Mouse (Mus musculus) Patski (cell line): ENCODE data around the gene Krtap10-4. TPM values are rescaled to one million over a fixed set of nuclear protein-coding genes. Genes with fewer than 3 reads are reported as not detected.
"Not testable (repeated sequence)": the region's sequence is repeated elsewhere in the genome, so short reads cannot be mapped to it uniquely, and the experiment has no call there.

Experiments used
- ATAC-seq: fragments of 100-300 bp; one replicate; pipeline ENCODE4 v1.8.0; 2021
- CTCF ChIA-PET: fragments of 350-600 bp; sonication (Branson Sonifier 250); formaldehyde crosslinking; loops from one replicate; lab custom pipeline; 2022; ENCODE audit warnings: inconsistent platforms; lab: Charles Lee
- POLR2A ChIA-PET: fragments of 350-600 bp; sonication (Branson Sonifier 250); formaldehyde crosslinking; loops from one replicate; lab custom pipeline; 2022; ENCODE audit warnings: antibody characterized with exemption, inconsistent platforms; lab: Charles Lee
- DNase-seq: peaks from one replicate; pipeline ENCODE4 v3.0.0-alpha.2; 2011; ENCODE audit warnings: low read depth, low spot score
- H3K27me3 ChIP-seq: fragments of 371-371 bp; one replicate; pipeline ENCODE4 v1.5.1; 2021
- CTCF ChIP-seq: fragments of 100-300 bp; IDR thresholded peaks from one replicate; pipeline ENCODE4 v1.5.1; 2021
- in situ Hi-C: fragments of 300-500 bp; cut with MboI; formaldehyde crosslinking; loops from 3 replicates; pipeline ENCODE4 v1.11.1; 2018; ENCODE audit warnings: low pct_unique_long_range_greater_than_20kb, mixed read lengths
- polyA plus RNA-seq: library from polyadenylated mRNA; unstranded; gene quantifications from one replicate; pipeline ENCODE4 v1.2.3, GENCODE M21; 2021

Gene Krtap10-4
- polyA plus RNA-seq, 1 experiment from 2014 or later = not detected

DNA sequence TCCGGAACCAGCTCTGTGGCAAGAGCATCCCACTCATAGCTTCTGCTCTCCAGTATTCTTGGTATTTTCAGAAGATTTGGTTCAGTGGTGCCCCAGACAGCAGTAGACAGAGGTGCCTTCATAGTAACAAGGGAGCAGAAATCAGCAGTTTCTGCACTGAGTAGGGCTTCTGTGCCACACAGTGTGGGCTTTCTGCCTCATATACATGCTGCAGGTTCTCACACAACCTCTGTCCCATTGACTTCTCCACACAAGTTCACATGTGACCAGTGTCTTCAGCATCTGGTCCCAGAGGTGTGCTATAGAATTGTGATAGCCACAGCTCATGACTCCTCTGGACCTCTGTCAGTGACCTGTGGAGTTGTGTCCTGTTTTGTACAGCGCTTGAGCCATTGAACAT is 38.3 kb downstream of the Krtap10-4 start:
- TF ChIP-seq CTCF = no peak
- H3K27me3 ChIP-seq = no peaks in the 10 kb centered on the region

GRCm38 (mm10) chr10:77787876-77788275 is 39.0 kb downstream of the Krtap10-4 start, which contains the start of gene Gm7137:
Gm7137 (minus strand) TSS chr10:77788200.
- POLR2A ChIA-PET, in situ Hi-C loops, DNase-seq, ATAC-seq, H3K27me3 ChIP-seq, CTCF ChIA-PET: not testable (repeated sequence)

More for the DNA sequence above, 38.3 kb downstream of the Krtap10-4 start:
- ChIA-PET POLR2A (no interaction called here), CTCF (no interaction called here)
- ATAC-seq (no peak), DNase-seq (no peak)
- in situ Hi-C loops = no loop called here

DNA sequence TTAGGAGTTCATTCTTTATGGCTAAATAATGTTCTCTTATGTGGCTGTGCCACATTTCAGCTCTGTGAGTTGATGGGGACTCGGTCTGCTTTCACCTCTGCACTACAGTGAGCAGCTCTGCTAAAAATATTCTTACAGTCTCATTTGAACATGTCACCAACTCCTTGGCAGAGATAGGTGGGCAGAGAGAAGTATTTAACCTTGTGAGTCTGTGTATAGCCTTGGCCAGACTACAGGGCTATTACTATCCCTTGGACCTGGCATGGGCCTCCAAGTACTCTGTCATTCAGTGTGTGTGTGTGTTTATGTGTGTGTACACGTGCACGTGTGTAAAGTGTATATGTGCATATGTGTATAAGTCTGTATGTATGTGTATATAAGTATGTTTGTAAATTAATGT is 43.5 kb downstream of the Krtap10-4 start:
- DNase-seq, ATAC-seq, CTCF ChIA-PET, in situ Hi-C loops, POLR2A ChIA-PET, H3K27me3 ChIP-seq: not testable (repeated sequence)

GRCm38 (mm10) chr10:77782442-77782841 is 44.5 kb downstream of the Krtap10-4 start, which contains the start of gene Gm3250:
Gm3250 (minus strand) TSS chr10:77782542.
- ATAC-seq, CTCF ChIA-PET, DNase-seq, in situ Hi-C loops, POLR2A ChIA-PET, H3K27me3 ChIP-seq: not testable (repeated sequence)

DNA sequence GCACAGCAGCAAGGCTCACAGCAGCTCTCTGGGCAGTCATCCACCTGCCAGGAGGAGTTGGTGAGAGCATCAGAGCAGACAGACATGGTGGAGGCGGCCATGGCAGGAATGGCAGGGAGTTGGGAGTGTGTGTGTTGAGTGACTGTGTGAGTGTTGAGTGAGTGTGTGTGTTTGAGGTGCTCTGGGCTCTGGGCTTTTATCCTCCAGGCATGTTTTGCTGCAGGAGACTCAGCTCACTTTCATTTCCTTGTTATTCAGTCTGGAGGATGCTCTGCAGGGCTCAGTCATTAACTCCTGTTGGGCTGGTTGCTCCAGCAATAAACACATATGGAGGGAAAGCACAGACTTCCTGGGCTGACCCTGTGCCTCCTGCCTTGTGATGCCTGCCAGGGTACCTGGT is 50.1 kb downstream of the Krtap10-4 start, which contains the start of gene Gm7138:
Gm7138 (minus strand) TSS at position 101 of the 400 bp plus-strand sequence.
- H3K27me3 ChIP-seq, POLR2A ChIA-PET, DNase-seq, ATAC-seq, in situ Hi-C loops, CTCF ChIA-PET: not testable (repeated sequence)

Other genes with a start within 250 kb of the Krtap10-4 start
- gene Pttg1ip, start 245.4 kb downstream of the Krtap10-4 start, polyA plus RNA-seq = 339 TPM
- gene Sumo3, start 221.0 kb downstream of the Krtap10-4 start, polyA plus RNA-seq = 235 TPM
- gene Gm49325, start 220.9 kb downstream of the Krtap10-4 start, polyA plus RNA-seq = 5.5 TPM
- 67.6 TPM for gene Ube2g2, start 204.8 kb downstream of the Krtap10-4 start, polyA plus RNA-seq
- not detected for gene Tspear, start 140.5 kb downstream of the Krtap10-4 start, polyA plus RNA-seq
- gene Gm19402, start 136.3 kb downstream of the Krtap10-4 start, polyA plus RNA-seq = not detected
- not detected for gene Gm9508, start 129.9 kb downstream of the Krtap10-4 start, polyA plus RNA-seq
- not detected for gene Gm10272, start 120.5 kb downstream of the Krtap10-4 start, polyA plus RNA-seq
- gene Gm10024, start 115.6 kb downstream of the Krtap10-4 start, polyA plus RNA-seq = not detected
- not detected for gene Gm10142, start 111.3 kb downstream of the Krtap10-4 start, polyA plus RNA-seq
- not detected for gene Krtap12-1, start 106.5 kb downstream of the Krtap10-4 start, polyA plus RNA-seq
- not detected for gene Gm10100, start 100.6 kb downstream of the Krtap10-4 start, polyA plus RNA-seq
- gene Gm18596, start 84.5 kb downstream of the Krtap10-4 start, polyA plus RNA-seq = not detected
- not detected for gene Gm9736, start 75.7 kb downstream of the Krtap10-4 start, polyA plus RNA-seq
- gene Gm3233, start 67.4 kb downstream of the Krtap10-4 start, polyA plus RNA-seq = not detected
- not detected for gene Gm3238, start 55.8 kb downstream of the Krtap10-4 start, polyA plus RNA-seq
- gene Gm7138, start 50.2 kb downstream of the Krtap10-4 start, polyA plus RNA-seq = not detected
- gene Gm3250, start 44.6 kb downstream of the Krtap10-4 start, polyA plus RNA-seq = not detected
- gene Gm7137, start 38.9 kb downstream of the Krtap10-4 start, polyA plus RNA-seq = not detected
- gene Gm9639, start 32.0 kb downstream of the Krtap10-4 start, polyA plus RNA-seq = not detected
- gene Gm19668, start 28.0 kb downstream of the Krtap10-4 start, polyA plus RNA-seq = not detected
- gene Gm9507, start 15.3 kb downstream of the Krtap10-4 start, polyA plus RNA-seq = not detected
- not detected for gene Gm2696, start 12.4 kb downstream of the Krtap10-4 start, polyA plus RNA-seq
- not detected for gene Krtap10-10, start 8.9 kb upstream of the Krtap10-4 start, polyA plus RNA-seq
- gene Gm36176, start 19.7 kb upstream of the Krtap10-4 start, polyA plus RNA-seq = not detected
- not detected for gene Gm10318, start 25.8 kb upstream of the Krtap10-4 start, polyA plus RNA-seq
- gene Gm3285, start 34.9 kb upstream of the Krtap10-4 start, polyA plus RNA-seq = not detected
- 0.01 TPM for gene Lrrc3, start 75.4 kb upstream of the Krtap10-4 start, polyA plus RNA-seq
- 0.21 TPM for gene Trpm2, start 143.5 kb upstream of the Krtap10-4 start, polyA plus RNA-seq
- 38.5 TPM for gene 1810043G02Rik, start 151.4 kb upstream of the Krtap10-4 start, polyA plus RNA-seq
- 131 TPM for gene Pfkl, start 183.0 kb upstream of the Krtap10-4 start, polyA plus RNA-seq
- gene Dnmt3l, start 214.9 kb upstream of the Krtap10-4 start, polyA plus RNA-seq = 0.26 TPM
- gene Aire, start 216.5 kb upstream of the Krtap10-4 start, polyA plus RNA-seq = 0.13 TPM
- gene Icosl, start 242.2 kb upstream of the Krtap10-4 start, polyA plus RNA-seq = 3.7 TPM